Mouse (Mus musculus) heart, adult 11 months (tissue): ENCODE measurements around the gene Tmppe.

Experiments used
- DNase-seq: peaks from one replicate; pipeline ENCODE4 v3.0.0; 2022

Gene Tmppe

DNA sequence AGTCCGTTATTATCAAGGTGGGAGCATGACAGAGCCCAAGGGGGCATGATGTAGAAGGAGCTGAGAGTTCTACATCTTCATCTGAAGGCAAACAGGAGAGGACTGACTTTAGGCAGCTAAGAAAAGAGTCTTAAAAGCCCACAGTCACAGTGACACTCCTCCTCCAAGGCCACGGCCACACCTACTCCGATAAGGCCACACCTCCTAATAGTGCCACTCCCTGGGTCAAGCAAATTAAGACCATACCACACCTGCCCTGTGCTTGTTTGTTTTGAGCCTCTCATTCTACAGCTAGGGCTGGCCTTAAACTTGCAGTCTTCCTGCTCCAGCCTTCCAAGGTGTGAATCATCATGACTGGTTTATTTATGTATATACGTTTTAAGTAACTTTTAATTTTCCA lies 5.6 kb upstream of the Tmppe start:
- no peak for DNase-seq

DNA sequence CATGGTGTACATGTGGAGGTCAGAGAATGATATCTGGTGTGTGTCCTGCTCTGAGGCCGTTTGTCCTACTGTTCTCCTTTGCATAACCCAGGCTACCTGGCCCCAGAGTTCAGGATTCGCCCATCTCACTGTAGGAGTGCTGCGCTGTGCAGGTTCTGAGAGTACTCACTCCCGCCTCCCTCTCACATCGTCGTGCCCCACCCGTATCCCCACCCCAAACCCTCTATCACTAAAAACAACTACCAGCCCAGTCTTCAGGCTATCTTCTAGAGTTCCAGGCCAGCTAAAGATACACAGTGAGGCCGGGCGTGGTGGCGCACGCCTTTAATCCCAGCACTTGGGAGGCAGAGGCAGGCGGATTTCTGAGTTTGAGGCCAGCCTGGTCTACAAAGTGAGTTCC lies 1.2 kb upstream of the Tmppe start:
- no peak for DNase-seq

DNA sequence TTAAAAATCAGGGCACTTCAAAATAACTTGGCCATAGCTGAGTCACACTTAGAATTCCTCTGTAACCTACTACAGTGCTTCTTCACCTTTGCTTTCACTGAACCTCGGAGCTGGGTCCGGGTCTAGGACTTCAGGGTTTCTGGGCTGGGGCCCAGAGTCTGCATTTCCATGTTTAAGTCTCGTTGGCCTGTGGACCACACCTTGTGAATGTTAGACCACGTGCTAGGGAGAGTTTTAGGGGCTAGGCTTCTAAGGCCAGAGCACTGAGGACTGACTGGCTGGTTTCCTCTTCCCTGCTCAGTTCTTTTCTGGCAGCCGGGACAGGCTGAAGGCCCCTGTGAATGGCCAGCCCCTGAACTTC lies 337 bp upstream of the Tmppe start:
- no peak for DNase-seq

DNA sequence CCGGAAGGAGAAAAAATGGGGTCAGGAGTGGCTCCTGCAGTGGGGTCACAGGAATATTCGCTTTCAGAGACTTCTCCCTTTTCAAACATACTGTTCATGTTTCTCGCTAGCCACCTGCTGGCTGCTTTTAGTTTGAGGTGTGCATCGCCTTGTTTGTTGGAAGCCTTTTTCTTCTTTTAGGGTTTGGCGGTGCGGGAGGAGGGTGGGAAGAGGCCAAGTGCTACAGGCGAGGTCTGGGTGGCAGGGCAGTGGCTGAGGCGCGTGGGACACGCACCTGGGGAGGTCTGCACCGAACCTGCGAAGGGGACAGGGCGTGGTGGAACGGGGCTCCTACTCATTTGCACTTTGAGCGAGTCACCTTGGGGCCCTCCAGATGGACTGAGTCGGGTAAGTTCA lies 778 bp downstream of the Tmppe start:
- no peak for DNase-seq

DNA sequence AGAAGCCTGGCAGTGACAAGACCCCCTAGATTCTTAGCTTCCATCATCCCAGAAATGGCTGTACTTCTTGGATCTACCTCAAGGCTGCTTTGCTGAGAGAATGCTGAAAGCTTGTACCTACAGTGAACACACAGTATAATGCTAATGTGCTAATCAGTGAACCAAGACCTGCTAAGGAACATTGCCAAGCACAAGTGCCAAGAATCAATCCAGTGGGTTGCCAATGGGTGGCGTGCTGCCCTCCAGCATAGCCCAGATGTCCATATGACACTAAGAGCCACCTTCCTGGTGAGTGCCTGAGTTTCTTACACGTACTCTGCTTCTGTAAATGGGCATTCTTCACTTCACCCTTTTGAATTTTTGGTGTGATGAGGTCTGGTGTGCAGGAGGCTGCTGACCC lies 6.8 kb downstream of the Tmppe start:
- no peak for DNase-seq

DNA sequence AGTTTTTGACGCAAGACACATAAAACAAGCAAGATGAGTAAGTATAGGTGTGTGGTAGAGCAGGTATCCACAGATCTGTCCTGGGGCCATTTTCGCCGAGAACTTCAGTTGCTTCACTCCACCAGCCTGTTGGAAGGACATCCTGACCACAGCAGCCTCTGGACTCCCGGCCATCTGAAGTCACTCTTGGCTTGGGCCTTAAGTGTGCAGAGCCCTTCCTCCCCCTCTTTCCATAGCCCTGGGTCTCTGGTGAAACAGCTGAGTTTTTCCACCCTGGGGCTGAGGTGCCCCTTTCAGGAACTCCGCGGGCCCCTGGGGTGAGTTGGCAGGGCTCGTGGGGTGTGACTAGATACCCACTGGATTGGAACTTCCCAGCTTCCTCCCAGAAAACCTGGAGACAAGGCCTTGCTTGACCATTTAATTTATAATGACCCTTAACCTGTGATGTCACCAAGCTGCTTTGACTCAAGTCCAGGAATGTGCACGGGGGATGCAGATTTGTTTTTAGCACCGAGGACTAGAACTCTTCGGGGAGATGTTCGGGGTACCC lies 9.5 kb downstream of the Tmppe start:
- DNase-seq: no peak

DNA sequence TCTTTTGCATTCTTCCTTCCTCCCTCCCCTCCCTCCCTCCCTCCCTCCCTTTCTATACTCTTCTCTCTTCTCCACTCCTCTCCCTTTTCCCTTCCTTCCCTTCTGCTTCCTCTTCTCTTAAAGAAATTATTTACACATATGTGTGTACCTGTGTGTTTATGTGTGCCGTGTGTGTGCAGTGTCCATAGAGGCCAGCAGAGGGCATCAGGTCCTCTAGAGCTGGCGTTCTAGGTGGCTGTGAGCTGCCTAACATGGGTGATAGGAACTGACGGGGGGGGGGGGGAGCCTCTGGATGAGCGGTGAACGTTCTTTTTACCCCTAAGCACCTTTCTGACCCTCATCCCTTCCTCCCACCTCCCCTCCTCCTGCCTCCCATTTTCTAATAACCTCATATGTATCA lies 10.4 kb downstream of the Tmppe start:
- no peak for DNase-seq

DNA sequence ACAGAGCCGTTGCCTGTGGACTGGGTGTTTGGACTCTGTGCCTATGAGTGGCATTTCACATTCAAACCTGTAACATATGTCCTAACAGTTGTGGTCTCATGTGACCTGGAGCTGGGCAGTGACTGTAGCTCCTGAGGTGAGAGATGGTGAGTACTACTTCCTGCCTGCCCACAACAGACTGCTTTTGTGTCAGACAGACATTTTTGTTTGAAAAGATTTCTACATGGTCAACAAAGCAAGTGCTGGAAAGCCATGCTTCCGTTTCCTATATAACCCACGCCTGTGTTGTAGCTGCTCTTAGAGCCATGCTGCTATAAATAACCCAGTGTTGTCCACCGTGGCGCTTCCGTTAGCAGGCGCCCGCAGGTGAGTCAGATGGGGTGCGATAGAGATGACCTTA lies 11.5 kb downstream of the Tmppe start:
- no peak for DNase-seq

DNA sequence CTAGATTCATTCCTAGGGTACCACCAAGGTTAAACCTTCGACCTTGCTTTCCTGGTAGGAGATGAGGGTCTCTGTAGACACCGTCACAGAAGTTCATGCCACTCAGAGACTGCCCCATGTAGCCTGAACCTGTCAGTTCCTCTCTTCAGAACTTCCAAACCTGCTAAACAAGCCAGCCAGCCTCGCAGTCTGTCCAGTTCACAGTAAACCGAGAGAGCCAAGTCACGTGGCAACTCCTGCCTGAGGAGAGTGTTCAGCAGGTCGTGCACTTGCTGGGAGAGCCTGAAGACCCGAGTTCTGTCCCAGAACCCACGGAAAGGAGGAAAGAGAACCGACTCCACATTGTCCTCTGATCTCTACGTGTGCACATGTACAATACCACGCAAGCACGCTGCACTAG lies 13.0 kb downstream of the Tmppe start:
- no peak for DNase-seq

DNA sequence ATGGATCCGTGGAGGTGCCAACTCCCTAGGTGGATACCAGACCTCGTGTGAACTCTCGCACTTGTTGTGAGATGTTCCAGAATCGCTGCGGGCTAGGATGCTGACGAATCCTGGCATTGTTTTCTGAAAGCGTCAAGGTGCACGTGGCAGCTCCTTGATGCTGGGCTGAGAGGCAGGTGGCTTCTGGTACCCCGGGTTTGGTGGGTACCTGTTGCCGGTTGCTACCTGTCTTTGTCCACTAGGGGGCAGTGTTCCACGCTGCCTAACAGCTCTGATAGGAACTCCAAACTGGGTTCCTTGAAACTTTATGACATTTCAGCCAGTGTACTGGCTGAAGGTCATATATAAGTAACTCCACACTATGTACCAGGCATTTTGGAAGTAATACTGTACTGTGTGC lies 14.8 kb downstream of the Tmppe start:
- no peak for DNase-seq

DNA sequence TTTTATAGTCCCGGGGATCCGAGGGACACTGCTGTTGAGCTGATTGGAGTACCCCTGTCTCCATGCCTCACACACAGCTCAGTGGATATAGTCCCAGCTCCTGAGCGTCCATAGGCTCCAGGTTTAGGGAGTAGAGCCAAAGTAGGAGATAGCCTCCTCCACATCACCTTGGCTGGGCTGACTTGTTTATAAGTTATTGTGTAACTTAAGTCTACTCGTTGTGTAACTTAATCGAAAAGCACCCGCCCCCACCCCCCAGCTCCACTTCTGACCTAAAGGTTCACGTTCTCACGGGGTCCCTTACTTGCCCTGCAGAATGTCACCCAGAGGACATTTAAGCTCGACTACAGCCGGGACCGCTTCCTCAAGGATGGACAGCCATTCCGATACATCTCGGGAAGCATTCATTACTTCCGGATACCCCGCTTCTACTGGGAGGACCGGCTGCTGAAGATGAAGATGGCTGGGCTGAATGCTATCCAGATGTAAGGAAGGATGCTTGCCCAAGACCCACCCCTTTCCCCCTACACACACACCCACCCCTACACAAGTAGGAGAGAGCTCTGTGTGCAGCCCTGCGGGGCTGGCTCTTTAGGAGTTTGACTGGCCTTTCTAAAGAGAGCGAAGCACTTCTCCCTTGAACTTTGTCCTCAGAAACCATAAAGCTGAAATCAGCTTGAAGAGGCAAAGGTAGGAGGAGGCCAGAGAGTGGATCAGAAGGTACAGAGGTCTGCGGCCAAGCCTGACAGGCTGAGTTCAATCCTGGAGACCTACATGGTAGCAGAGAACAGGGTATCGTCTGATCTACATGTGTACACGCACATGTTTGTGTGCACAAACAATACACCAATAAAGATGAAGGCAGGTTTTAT lies 16.0 kb downstream of the Tmppe start:
- DNase-seq: no peak

DNA sequence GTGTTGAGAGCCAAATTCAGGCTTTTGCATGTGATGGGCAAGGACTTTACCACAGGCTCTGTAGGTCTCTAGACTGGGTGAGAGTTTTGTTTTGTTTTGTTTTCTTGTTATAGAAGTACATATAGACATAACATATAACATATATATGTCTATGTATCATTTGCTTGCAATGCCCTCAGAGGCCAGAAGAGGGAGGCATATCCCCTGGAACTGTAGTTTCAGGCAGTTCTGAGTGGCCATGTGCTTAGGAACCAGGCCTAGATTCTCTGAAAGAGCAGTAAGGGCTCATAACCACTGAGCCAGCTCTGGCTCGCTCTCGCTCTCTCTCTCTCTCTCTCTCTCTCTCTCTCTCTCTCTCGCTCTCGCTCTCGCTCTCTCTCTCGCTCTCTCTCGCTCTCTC lies 17.3 kb downstream of the Tmppe start:
- no peak for DNase-seq

DNA sequence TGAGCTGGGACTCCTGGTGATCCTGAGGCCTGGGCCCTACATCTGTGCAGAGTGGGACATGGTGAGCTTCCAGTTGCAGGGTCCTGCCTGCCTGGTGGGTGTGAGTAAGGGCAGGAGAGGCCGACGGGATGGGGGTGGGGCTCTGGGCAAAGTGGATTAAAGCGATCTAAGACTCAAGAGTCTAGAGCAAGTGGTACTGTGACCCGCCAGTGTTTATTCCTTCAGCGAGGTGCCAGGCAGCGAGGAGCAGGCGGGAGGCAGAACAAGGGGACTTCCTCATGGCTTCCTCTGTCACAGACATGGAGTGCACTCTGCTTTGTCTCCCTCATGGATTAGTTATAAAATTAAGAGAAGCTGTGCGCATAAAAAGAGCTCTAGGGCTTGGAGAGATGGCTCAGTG lies 19.5 kb downstream of the Tmppe start:
- no peak for DNase-seq

DNA sequence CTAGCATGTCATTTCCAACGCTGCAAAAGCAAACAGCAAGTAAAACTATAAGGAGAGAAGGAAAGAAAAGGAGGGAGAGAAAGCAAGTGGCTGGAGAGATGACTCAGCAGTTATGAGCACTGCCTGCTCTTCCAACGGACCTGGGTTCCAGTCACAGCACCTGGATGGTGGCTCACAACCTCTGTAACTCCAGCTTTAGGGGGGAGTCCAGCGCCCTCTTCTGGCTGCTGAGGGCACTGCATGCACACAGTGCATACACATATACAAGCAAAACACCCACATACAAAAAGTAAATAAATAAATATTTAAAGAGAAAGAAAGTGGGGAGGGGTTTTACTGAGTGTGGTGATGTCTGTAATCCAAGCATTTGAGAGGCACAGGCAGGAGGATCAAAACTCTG lies 20.1 kb downstream of the Tmppe start:
- no peak for DNase-seq

DNA sequence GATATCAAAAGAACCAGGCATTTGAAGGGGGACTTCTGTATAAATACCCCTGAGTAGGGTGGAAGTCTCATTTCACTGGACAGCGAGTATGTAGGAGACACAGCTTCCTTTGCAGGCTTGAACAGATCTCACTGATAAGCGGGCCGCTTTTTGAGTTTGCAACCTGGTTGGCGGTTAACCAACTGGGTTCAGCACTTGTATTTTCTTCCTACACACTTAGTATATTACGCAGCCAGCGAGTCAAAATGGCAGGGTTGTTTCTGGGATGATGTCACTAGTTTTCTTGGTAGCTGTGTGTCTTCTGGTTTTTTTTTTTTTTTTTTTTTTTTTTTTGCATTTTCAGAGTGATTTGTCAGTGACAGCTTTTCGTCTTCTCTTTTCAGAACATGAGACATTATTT lies 20.9 kb downstream of the Tmppe start:
- no peak for DNase-seq

DNA sequence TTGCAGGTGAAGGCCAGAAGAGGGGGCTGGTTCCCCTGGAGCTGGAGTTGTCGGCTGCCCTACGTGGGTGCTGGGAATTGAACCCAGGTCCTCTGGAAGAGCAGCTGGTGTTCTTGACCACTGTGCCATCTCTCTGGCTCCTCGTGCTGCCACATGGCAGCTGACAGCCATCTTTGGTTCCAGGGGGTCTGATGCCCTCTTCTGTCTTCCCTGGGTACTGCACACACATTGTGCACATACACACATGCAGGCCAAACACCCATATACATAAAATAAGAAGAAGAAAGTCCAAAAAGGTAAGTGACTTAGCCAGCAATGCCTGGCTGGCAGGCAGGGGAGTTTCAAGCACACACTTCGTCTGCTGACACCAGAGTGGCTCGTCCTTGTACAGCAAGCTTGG lies 24.7 kb downstream of the Tmppe start:
- no peak for DNase-seq

DNA sequence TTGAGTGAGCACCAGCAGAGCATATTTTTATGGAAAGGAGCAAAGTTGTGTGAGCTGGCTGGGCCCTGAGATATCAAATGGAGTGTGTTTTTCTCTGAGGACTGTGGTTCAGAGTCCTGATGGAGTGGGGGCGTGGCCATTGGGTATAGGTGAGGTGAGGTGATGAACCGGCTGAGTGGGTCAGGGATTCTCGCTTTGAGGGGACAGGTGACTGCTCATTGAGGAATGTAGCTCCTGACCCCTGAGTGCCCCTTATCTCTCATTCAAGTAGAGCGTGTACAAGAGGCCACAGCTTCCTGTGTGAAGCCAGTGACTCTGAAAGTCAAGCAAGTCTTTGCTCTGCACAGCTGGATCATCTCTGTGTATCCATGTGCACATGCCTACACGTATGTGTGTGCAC lies 25.3 kb downstream of the Tmppe start:
- DNase-seq: no peak

DNA sequence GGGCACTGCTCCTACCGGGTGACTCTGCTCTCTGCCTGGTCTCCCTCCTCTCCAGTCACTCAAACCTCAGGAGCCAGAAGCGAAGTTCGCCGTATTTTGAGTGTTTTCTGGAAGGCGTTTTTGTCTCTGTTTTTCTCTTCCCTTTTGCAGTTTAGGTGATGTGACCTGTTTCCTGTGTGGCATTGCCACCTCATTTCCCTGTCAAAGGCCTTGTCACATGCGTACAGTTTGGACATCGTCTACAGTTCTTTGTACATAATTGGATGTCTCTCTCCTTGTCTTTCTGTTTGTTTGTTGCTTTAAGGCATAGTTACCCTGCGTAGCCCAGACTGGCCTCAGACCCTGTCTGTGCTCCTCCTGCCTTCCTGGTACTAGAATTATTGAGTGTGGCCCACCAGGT lies 26.5 kb downstream of the Tmppe start:
- DNase-seq: no peak

DNA sequence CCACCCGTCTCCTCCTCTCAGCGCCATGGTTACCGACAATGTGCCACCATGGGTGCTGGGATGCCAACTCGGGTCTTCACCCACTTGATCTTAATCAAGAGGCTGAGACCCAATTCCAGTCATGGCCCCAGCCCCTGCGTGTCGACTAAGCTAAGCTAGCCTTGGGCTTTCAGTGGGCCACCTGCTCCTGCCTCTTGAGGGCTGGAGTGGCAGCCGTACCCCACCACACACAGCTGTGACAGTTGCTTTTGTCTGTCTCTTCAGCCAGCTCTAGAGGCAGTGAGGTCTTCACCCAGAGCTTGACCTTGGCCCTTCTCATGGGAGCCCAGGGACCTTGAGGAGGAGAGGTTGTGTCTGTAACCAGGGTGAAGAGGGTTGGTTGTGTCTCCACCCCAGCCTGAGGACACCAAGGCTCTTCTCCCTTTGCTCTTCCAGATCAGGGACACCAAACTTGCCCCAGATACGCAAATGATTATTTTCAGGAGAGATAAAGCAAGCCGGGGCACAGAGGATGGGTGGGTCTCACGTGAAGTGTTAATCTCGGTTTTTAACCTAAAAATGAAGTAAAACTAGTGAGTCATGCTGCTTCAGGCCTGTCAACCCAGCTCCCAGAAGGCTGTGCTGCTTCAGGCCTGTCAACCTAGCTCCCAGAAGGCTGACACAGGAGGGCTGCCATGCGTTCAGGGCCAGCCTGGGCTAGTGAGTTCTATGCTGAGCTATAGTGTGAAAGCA lies 27.4 kb downstream of the Tmppe start:
- DNase-seq: no peak

DNA sequence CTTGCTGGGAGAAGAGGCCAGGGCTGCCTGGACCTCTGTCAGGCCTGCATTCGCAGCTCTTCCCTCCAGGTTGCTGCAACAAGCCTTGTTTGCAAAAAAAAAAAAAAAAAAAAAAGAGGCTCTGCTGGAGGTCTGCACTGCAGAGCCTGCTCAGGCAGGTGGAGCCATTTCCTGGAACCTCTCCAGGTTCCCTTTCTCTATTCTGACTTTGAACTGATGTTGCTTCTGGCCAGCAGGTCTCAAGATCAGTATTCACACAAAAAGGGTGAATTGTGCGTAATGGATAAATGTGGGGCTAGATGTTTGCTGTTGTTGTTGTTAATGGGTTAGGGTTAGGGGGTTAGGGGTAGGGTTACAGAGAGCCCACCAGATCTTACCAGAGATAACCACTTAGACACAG lies 34.8 kb downstream of the Tmppe start:
- DNase-seq: no peak

DNA sequence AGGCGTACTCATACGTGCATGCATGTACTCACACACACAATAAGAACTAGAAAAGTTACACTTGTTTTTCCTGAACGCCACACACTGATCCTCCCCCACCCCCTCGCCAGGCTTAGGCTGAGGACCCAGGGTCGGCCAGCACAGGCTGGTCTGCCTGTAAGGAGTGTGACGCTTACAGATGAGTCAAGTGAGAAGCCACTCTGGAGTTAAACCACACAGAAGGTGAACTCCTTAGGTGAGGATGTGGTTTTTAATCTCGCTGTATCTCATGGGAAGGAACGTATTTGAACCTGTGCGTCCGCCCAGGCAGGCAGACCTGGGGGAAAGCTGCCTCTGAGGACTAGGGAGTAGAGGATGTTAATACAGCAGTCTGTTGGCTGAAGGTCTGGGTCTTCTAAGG lies 39.6 kb downstream of the Tmppe start:
- no peak for DNase-seq

DNA sequence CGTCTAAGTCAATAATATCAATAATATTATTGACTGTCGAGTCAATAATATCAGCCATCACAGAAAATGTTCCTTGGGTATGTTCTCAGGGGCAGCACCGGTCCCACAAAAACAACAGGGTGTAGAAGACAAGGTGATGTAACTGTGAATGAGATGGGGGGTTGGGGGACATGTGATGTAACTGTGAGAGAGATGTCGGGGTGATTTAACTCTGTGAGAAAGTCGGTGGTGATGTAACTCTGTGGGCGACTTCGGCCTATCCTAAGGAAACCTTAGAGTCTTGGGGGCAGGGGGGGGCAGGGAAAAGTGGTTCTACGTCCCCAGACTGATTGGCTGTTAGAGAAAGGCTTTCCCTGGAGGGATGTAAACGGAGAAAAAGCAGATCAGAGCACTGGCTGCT lies 41.3 kb downstream of the Tmppe start:
- DNase-seq: no peak

DNA sequence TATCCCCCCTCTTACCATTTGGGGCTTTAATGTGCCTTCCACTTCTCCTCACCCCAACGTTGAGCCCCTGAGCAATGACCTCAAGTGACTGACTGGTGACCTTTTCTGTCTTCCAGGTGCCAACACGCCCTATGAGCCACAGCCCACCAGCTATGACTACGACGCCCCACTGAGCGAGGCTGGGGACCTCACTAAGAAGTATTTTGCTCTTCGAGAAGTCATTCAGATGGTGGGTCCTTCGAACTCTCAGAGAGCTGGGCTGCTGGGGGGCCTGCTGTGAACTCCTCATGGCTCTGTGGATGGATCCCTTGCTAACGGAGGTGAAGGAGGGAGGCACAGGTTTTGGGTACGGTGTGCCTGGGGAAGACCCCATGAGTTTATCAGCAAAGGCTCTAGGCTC lies 42.0 kb downstream of the Tmppe start:
- no peak for DNase-seq

DNA sequence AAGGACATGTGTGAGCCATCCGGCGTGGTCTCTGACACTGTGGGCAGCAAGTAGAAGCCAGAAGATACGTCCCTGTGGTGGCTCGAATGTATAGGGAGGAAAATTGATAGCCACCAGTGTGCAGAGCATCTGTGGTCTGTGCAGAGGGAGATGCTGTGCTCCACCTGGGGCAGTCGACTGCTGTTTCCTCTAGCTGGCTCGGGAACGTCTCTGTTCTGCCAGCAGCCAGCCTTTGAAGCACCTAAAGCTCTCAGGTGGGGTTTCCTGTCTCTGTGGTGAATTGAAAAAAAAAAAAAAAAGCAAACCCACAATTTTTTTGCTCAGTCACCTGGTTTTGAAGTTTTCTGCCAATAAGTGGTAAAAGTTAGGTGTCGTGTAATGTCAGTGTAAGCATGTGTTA lies 42.4 kb downstream of the Tmppe start:
- no peak for DNase-seq

DNA sequence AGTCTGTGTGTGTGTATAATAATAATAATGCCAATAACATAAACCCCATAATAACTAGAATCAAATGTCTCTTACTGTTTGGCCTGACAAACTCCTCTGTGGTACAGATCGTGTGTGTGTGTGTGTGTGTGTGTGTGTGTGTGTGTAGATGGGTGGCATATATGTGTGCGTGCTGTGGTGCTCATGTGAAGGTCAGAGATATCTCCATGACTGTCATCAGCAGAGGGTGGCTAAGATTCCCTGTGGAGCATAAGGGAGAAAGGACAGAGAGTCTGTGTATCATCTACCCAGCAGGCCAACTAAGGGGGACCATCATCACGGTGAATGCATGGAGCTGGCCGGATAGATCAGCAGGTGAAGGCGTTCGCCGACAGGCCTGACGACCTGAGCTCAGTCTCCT lies 46.0 kb downstream of the Tmppe start:
- DNase-seq: no peak
